Mouse (Mus musculus): ENCODE data around the gene Zfp13. TPM values are rescaled to one million over a fixed set of nuclear protein-coding genes. Genes with fewer than 3 reads are reported as not detected.

Zfp13 gene
- polyA plus RNA-seq, 1 experiment from 2014 or later: 6.8 TPM

DNA sequence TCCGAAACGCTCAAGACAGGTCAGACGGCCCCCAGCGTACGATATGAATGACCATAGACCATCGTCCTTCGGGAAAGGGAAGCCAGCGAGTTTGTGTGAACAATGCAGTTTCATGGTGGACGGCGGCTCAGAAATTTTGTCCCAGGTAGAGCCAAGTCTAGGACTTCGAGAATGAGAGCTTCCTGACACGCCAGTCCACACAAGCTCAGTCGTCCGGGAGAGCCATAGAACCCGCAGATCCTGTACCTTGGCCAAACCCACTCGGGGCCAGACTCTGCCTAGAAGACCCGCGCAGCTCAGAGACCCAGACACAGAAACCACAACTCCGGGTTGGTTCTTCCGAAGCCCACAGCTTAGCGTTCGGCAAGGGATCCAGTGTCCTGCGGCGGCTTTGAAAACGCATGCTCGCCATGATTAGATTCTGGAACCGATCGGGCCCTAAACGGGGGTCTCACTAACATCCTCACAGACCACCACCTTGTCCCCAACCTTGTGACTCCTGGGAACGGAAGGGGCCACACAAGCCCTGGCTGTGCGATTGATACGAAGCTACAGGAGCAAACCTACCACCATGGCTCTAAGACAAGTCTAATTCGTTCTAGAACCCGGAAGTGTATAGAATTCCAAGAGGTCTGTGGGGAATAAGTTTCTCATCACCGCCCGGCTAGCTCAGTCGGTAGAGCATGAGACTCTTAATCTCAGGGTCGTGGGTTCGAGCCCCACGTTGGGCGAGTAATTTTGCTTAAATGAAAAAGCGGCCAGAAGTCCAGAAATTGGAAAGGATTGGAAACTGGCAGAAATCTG lies 52.4 kb downstream of the Zfp13 start:
- TF ChIP-seq CTCF (IDR thresholded peaks at IDR 0.05): no peak
- POLR2A ChIA-PET: interaction anchor here (0.6 to 1.6 kb wide), 3 partner anchors 17 to 52 kb away, joined by 3 to 5 read pairs (median 3); partner anchors contain the start of genes Zfp13 and Zfp213
- CTCF ChIA-PET: interaction anchor here (0.7 to 1.3 kb wide), 4 partner anchors 9 to 16 kb away, joined by 3 to 5 read pairs (median 3); no protein-coding TSS in a partner anchor
- in situ Hi-C loops (cut with MboI; ENCODE audit: low pct_unique_long_range_greater_than_20kb): loop anchor here (10.0 kb wide), 1 partner anchor 362 kb away; no protein-coding TSS in a partner anchor
- no peaks in the 10 kb centered on the region for H3K27me3 ChIP-seq
- ATAC-seq (peak; percentile 23), DNase-seq (ENCODE audit: low read depth, low spot score) (peak; percentile 41)

DNA sequence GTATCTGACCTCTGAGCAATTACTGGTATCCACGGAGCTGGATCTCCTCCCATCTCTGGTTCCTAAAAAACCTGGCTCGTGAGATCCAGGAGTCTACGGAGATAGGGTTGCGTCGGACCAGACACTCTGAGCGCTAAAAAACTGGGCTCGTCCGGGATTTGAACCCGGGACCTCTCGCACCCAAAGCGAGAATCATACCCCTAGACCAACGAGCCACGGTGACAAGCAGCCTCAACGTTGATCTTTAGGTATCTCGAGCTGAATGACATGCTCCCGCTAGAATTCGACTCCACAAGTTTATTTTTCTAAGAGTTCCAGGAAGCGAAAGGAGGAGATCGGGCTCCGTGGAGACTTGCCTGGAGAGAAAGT lies 53.0 kb downstream of the Zfp13 start:
- no peak for DNase-seq (ENCODE audit: low read depth, low spot score)
- TF ChIP-seq CTCF (IDR thresholded peaks at IDR 0.05): no peak
- ChIA-PET POLR2A (interaction anchor here (1.0 to 1.6 kb wide), 2 partner anchors 18 to 53 kb away, joined by 3 to 5 read pairs; partner anchors contain the start of genes Zfp13 and Zfp213), CTCF (interaction anchor here (0.8 to 1.3 kb wide), 3 partner anchors 10 to 17 kb away, joined by 3 to 5 read pairs (median 3); no protein-coding TSS in a partner anchor)
- no peaks in the 10 kb centered on the region for H3K27me3 ChIP-seq
- ATAC-seq: peak; percentile 40
- in situ Hi-C loops (cut with MboI; ENCODE audit: low pct_unique_long_range_greater_than_20kb): loop anchor here (10.0 kb wide), 1 partner anchor 362 kb away; no protein-coding TSS in a partner anchor

DNA sequence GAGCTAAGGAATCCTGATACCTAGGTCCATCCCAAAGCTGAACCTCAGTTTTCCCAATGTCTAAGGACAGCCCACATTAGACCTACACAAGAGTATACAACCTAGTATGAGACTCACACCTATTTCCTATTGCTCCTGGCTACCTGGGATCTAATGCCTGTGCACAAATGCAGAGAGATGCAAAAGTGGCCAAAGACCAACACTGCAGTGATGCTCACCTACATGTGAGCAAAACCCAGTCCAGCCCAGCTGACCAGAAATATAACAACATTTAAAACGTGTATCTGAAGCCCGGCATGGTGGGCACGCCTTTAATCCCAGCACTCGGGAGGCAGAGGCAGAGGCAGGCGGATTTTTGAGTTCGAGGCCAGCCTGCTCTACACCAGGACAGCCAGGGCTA lies 53.4 kb downstream of the Zfp13 start:
- DNase-seq (ENCODE audit: low read depth, low spot score) (no peak), ATAC-seq (no peak)
- in situ Hi-C loops (cut with MboI; ENCODE audit: low pct_unique_long_range_greater_than_20kb): loop anchor here (10.0 kb wide), 1 partner anchor 361 kb away; no protein-coding TSS in a partner anchor
- no peak for TF ChIP-seq CTCF (IDR thresholded peaks at IDR 0.05)
- POLR2A ChIA-PET: no interaction called here
- no peaks in the 10 kb centered on the region for H3K27me3 ChIP-seq
- CTCF ChIA-PET: interaction anchor here (1.3 kb wide), 1 partner anchor 14 kb away, joined by 3 read pairs; no protein-coding TSS in a partner anchor

DNA sequence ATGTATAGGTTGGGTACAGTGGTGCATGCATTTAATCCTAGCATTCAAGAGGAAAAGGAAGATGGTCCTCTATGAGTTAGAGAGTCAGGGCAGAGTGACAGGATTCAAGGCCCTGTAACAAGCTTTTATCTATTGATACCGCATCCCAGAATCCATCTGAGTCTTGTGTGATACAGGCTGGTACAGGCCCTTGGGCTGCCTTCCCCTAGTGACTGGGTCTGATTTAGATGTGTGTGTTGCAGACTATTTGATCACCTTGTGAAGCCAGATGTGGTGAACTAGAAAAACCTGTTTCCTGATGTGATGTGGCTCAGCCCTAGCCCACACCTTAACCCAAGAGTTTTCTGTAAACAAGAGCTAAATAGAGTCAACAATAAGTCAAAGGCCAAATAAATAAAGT lies 54.5 kb downstream of the Zfp13 start:
- in situ Hi-C loops (cut with MboI; ENCODE audit: low pct_unique_long_range_greater_than_20kb): loop anchor here (10.0 kb wide), 1 partner anchor 360 kb away; no protein-coding TSS in a partner anchor
- ChIA-PET POLR2A (interaction anchor here (0.7 kb wide), 1 partner anchor 61 kb away, joined by 4 read pairs; no protein-coding TSS in a partner anchor), CTCF (no interaction called here)
- H3K27me3 ChIP-seq: no peaks in the 10 kb centered on the region
- ATAC-seq: no peak
- no peak for DNase-seq (ENCODE audit: low read depth, low spot score)
- no peak for TF ChIP-seq CTCF (IDR thresholded peaks at IDR 0.05)

DNA sequence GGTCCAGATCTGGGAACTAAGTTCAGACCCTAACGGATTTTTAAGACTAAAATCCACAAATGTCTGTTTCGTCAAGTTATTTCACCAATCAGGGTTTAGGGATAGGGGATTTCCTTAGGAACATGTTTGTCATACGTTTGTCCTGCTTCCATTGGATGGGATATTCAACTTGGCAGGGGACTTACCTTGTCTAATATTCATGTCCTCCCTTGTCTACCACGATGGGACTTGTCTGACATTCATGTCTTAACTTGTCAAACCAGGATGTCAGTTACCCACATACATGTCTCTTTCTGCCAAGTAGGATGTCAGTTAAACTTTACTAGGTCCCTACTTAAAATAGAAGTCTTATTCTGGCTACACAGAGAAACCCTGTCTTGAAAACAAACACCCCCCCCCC lies 55.3 kb downstream of the Zfp13 start:
- in situ Hi-C loops (cut with MboI; ENCODE audit: low pct_unique_long_range_greater_than_20kb): loop anchor here (10.0 kb wide), 1 partner anchor 359 kb away; no protein-coding TSS in a partner anchor
- ChIA-PET CTCF (no interaction called here), POLR2A (interaction anchor here (0.7 kb wide), 1 partner anchor 62 kb away, joined by 4 read pairs; no protein-coding TSS in a partner anchor)
- DNase-seq (ENCODE audit: low read depth, low spot score) (no peak), ATAC-seq (no peak)
- no peaks in the 10 kb centered on the region for H3K27me3 ChIP-seq
- no peak for TF ChIP-seq CTCF (IDR thresholded peaks at IDR 0.05)

DNA sequence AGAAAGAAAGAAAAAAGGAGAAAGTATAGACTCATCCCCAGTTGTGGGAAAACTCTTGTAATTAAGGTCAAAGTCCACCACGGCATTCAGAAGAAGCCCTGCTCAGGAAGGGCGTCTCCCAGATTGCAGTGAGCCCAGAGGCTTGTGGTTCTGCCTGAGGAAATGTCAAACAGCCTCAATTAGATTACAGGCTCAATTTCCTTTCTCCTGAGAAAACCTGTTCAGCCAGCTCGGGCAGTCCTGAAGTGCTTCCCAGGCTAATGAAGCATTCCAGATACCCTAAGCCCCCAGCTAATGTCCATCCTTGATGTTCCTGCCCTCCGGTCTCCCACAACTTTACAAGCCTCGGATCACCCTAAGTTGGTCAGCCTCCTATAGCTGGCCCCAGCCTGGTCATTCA lies 56.0 kb downstream of the Zfp13 start:
- ATAC-seq (no peak), DNase-seq (ENCODE audit: low read depth, low spot score) (no peak)
- ChIA-PET POLR2A (no interaction called here), CTCF (no interaction called here)
- no peaks in the 10 kb centered on the region for H3K27me3 ChIP-seq
- TF ChIP-seq CTCF (IDR thresholded peaks at IDR 0.05): no peak
- in situ Hi-C loops (cut with MboI; ENCODE audit: low pct_unique_long_range_greater_than_20kb): loop anchor here (10.0 kb wide), 1 partner anchor 359 kb away; no protein-coding TSS in a partner anchor

DNA sequence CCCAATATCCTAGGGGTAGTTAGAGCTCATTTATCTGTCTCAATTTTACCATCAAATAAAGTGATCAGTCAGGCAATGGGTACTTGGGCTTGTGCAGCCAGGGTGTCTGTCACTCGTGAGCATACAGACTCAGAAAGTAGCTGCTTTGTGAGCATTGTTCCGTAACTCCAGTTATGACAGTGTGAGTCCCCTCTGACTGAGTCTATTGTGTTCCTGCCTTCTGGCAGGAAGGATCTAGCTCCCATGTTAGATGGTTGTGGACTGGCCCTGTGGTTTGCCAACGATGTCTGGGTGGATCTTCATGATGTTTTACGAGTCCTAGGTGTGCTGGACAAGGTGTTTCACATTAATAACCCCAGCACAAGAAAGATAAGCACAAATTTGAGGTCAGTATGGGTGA lies 56.5 kb downstream of the Zfp13 start:
- ChIA-PET POLR2A (no interaction called here), CTCF (no interaction called here)
- TF ChIP-seq CTCF (IDR thresholded peaks at IDR 0.05): no peak
- ATAC-seq (no peak), DNase-seq (ENCODE audit: low read depth, low spot score) (no peak)
- in situ Hi-C loops (cut with MboI; ENCODE audit: low pct_unique_long_range_greater_than_20kb): loop anchor here (10.0 kb wide), 1 partner anchor 358 kb away; no protein-coding TSS in a partner anchor
- H3K27me3 ChIP-seq: no peaks in the 10 kb centered on the region

DNA sequence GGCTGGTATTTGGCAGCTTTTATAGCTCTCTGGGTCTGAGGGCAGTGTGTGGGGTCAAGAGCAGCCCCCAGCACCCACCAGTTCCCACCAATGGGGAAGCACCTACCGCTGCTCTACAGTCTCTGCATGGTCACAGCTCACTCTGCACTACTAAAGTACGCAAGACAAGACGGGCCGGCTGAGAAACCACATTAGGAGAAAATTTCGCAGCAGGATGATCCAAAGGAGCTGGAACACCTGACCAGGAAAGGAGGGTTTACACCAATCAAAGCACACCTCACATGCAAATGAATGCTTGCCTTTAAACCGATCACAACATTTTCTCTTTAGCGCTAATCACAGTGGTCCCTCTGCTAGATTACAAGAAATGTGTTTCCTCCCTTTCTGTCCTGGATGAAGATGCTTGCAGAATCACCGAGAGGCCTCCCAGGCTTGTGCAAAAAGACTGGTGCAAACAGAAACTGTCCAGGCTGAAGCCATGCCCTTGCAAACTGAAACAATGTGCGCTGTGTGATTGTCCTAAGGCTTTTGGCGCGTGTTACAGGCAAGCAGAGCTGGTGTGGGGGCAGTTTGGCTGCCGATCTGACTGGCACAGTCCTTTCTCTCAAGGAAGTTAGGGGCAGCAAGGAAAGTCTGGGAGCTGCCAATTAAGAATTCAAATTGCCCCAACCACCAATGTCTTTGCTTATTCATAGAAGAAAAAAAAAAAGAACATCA lies 57.1 kb downstream of the Zfp13 start:
- in situ Hi-C loops (cut with MboI; ENCODE audit: low pct_unique_long_range_greater_than_20kb): loop anchor here (10.0 kb wide), 1 partner anchor 357 kb away; no protein-coding TSS in a partner anchor
- no peak for TF ChIP-seq CTCF (IDR thresholded peaks at IDR 0.05)
- ChIA-PET CTCF (no interaction called here), POLR2A (no interaction called here)
- no peak for ATAC-seq
- no peak for DNase-seq (ENCODE audit: low read depth, low spot score)
- no peaks in the 10 kb centered on the region for H3K27me3 ChIP-seq

DNA sequence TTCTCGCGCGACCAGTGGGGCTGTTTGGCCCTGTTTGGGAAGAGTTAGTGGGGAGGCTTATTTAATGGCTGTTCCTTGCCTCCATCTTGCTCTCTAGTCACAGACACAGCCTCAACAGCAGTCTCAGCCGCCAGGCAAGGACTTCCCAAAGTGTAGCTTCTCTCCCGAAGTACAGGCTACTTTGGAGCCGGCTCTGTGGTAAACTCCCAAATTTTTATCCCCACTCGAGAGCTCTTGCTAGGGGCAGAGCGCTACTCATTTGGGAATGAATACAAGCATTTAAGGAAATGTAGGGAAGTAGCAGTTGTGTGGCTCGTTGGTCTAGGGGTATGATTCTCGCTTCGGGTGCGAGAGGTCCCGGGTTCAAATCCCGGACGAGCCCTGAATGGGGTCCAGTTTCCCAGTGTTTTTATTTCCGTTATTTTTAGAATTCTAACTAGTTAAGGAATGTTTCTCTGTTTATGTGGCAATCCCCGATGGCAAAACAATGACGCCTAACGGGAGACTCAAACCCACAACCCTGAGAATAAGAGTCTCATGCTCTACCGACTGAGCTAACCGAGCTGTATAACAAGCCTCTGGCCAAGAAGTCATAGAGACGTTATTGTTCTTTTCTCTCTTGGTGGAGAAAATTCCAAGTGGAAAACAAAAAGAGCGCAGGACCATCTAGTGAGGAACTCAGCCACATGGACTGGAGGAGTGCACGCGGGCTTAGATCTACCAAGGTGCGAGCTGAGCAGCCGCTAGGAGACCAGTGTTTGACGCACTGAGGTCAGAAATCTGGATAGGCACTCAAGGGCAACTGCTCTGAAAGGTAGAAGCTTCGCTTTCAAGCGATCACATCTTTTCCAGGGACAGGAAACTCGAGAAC lies 58.4 kb downstream of the Zfp13 start:
- CTCF ChIA-PET: no interaction called here
- no peaks in the 10 kb centered on the region for H3K27me3 ChIP-seq
- no peak for TF ChIP-seq CTCF (IDR thresholded peaks at IDR 0.05)
- POLR2A ChIA-PET: no interaction called here
- in situ Hi-C loops (cut with MboI; ENCODE audit: low pct_unique_long_range_greater_than_20kb): loop anchor here (10.0 kb wide), 1 partner anchor 356 kb away; no protein-coding TSS in a partner anchor
- no peak for DNase-seq (ENCODE audit: low read depth, low spot score)
- no peak for ATAC-seq

DNA sequence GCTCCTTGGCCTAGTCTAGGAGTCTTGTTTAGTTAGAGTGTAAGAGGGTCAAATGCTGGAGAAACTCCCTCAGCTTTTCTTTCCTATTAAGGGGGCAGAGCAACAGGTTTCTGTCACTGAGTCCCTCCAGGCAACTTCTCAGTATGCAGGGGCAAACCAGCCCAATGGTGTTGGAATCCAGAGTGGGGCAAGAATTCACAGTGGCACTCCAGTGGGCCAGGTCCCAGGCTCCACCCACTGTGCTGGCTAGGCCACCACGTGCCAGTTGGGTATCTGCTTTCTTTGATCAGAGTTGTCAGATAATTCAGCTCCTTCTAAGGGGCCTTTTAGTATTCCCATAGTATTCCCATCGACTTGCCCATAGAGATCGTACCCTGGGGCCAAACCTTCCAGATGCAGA lies 59.2 kb downstream of the Zfp13 start:
- CTCF ChIA-PET: no interaction called here
- in situ Hi-C loops (cut with MboI; ENCODE audit: low pct_unique_long_range_greater_than_20kb): loop anchor here (10.0 kb wide), 1 partner anchor 355 kb away; no protein-coding TSS in a partner anchor
- DNase-seq (ENCODE audit: low read depth, low spot score) (no peak), ATAC-seq (no peak)
- POLR2A ChIA-PET: no interaction called here
- no peaks in the 10 kb centered on the region for H3K27me3 ChIP-seq
- no peak for TF ChIP-seq CTCF (IDR thresholded peaks at IDR 0.05)
